Mouse (Mus musculus): ENCODE measurements around the gene A130010J15Rik. TPM values are rescaled to one million over a fixed set of nuclear protein-coding genes. Genes with fewer than 3 reads are reported as not detected.
A peak's percentile ranks its signal among the peaks of the same experiment; 100 is the strongest.

Gene A130010J15Rik
- polyA plus RNA-seq, 1 experiment from 2014 or later, result 14.3 TPM

- 46% methylated on average over 2 of the region's 2 CpGs for WGBS
- Histone ChIP-seq H3K27me3 (replicated peaks) (no peaks in the 10 kb centered on the region), H3K4me2 (replicated peaks) (no peak overlapping the region), H3K36me3 (no peaks in the 10 kb centered on the region), H3K4me1 (replicated peaks) (no peaks in the 10 kb centered on the region), H3K4me3 (replicated peaks) (no peak overlapping the region), H3K9me3 (no peaks in the 10 kb centered on the region), H3K27ac (no peak overlapping the region), H3K9ac (no peak overlapping the region)
- ATAC-seq, result peak; percentile 62; the same call in 1 of the 2 replicates
These were observed 40.3 kb downstream of the A130010J15Rik start for GRCm38 (mm10) chr1:193208178-193208577.

- Histone ChIP-seq H3K4me2 (replicated peaks) (no peak overlapping the region), H3K27me3 (replicated peaks) (no peaks in the 10 kb centered on the region), H3K9me3 (no peaks in the 10 kb centered on the region), H3K36me3 (no peaks in the 10 kb centered on the region), H3K27ac (no peak overlapping the region), H3K4me1 (replicated peaks) (no peaks in the 10 kb centered on the region), H3K4me3 (replicated peaks) (no peak overlapping the region), H3K9ac (no peak overlapping the region)
- ATAC-seq, result no peak
- 68% methylated on average over 5 of the region's 5 CpGs for WGBS
These were observed 43.5 kb downstream of the A130010J15Rik start for GRCm38 (mm10) chr1:193211371-193211770.

GRCm38 (mm10) chr1:193214053-193214452 is 46.2 kb downstream of the A130010J15Rik start:
- no peak for ATAC-seq

GRCm38 (mm10) chr1:193216000-193216399 is 48.2 kb downstream of the A130010J15Rik start:
- Histone ChIP-seq H3K9me3 (no peaks in the 10 kb centered on the region), H3K9ac (no peak overlapping the region), H3K4me1 (replicated peaks) (no peaks in the 10 kb centered on the region), H3K27ac (no peak overlapping the region), H3K4me2 (replicated peaks) (no peak overlapping the region), H3K4me3 (replicated peaks) (no peak overlapping the region), H3K36me3 (no peaks in the 10 kb centered on the region), H3K27me3 (replicated peaks) (no peaks in the 10 kb centered on the region)
- WGBS, result 68% methylated on average over 3 of the region's 3 CpGs
- ATAC-seq, result no peak

More at GRCm38 (mm10) chr1:193214053-193214452, 46.2 kb downstream of the A130010J15Rik start:
- no peak overlapping the region for H3K27ac ChIP-seq
- H3K4me3 ChIP-seq (replicated peaks), result no peak overlapping the region
- H3K4me2 ChIP-seq (replicated peaks), result no peak overlapping the region
- no peaks in the 10 kb centered on the region for H3K9me3 ChIP-seq
- H3K36me3 ChIP-seq, result no peaks in the 10 kb centered on the region
- no peaks in the 10 kb centered on the region for H3K4me1 ChIP-seq (replicated peaks)
- no peaks in the 10 kb centered on the region for H3K27me3 ChIP-seq (replicated peaks)
- WGBS, result 75% methylated on average over 5 of the region's 5 CpGs
- no peak overlapping the region for H3K9ac ChIP-seq

GRCm38 (mm10) chr1:193220408-193220807 is 52.6 kb downstream of the A130010J15Rik start:
- no peak for ATAC-seq
- Histone ChIP-seq H3K9ac (no peak overlapping the region), H3K4me1 (replicated peaks) (no peaks in the 10 kb centered on the region), H3K27me3 (replicated peaks) (no peaks in the 10 kb centered on the region), H3K4me3 (replicated peaks) (no peak overlapping the region), H3K9me3 (no peaks in the 10 kb centered on the region), H3K27ac (no peak overlapping the region), H3K4me2 (replicated peaks) (no peak overlapping the region), H3K36me3 (no peaks in the 10 kb centered on the region)
- WGBS, result 63% methylated on average over 5 of the region's 5 CpGs

DNA sequence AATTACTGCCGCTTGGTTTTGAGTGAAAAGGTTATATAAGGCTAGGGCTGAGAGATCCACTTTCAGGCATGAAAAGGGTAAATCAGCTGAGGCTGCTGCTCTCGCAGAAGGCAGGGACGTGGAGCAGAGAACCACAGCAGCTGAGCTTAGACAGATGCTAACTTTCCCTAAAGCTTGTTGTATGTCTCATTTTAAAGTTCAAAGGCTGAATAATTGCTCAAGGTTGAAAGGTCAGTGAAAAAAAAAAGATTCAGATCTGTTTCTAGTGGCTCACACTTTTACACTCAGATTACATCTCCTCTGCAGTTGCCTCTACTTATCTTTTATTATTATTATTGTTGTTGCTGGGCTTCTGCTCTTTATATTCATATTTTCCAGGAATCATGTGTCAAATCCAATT is 57.7 kb downstream of the A130010J15Rik start:
- no peaks in the 10 kb centered on the region for H3K36me3 ChIP-seq
- H3K27me3 ChIP-seq (replicated peaks), result no peaks in the 10 kb centered on the region
- no peak overlapping the region for H3K27ac ChIP-seq
- 0 out of 2 replicates have a peak, but pooled peaks cover 3% of the 10 kb centered on the region for H3K4me1 ChIP-seq (replicated peaks)
- 49% methylated on average over 3 of the region's 3 CpGs for WGBS
- H3K4me3 ChIP-seq (replicated peaks), result no peak overlapping the region
- H3K9ac ChIP-seq, result no peak overlapping the region
- no peak overlapping the region for H3K4me2 ChIP-seq (replicated peaks)
- no peaks in the 10 kb centered on the region for H3K9me3 ChIP-seq
- ATAC-seq, result no peak

DNA sequence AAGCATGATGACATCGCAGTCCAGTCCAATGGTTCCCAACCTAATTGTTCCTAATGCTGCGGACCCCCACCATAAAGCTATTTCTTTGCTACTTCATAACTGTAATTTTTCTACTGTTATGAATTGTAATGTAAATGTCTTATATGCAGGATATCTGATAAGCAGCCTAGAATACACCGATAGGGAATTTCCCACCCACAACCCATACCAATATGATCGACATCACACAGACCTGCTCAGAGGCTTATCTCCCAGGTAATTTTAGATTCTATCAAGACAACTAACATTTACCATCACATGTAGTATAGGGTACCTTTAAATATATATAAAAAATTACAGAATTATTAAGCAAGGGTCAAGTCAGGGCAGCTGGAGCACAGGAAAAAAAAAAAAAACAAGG is 58.3 kb downstream of the A130010J15Rik start:
- 89% methylated on average over 4 of the region's 4 CpGs for WGBS
- Histone ChIP-seq H3K4me1 (replicated peaks) (0 out of 2 replicates have a peak, but pooled peaks cover 3% of the 10 kb centered on the region), H3K27ac (no peak overlapping the region), H3K27me3 (replicated peaks) (no peaks in the 10 kb centered on the region), H3K4me2 (replicated peaks) (no peak overlapping the region), H3K9ac (no peak overlapping the region), H3K4me3 (replicated peaks) (no peak overlapping the region), H3K9me3 (no peaks in the 10 kb centered on the region), H3K36me3 (no peaks in the 10 kb centered on the region)
- ATAC-seq, result no peak

DNA sequence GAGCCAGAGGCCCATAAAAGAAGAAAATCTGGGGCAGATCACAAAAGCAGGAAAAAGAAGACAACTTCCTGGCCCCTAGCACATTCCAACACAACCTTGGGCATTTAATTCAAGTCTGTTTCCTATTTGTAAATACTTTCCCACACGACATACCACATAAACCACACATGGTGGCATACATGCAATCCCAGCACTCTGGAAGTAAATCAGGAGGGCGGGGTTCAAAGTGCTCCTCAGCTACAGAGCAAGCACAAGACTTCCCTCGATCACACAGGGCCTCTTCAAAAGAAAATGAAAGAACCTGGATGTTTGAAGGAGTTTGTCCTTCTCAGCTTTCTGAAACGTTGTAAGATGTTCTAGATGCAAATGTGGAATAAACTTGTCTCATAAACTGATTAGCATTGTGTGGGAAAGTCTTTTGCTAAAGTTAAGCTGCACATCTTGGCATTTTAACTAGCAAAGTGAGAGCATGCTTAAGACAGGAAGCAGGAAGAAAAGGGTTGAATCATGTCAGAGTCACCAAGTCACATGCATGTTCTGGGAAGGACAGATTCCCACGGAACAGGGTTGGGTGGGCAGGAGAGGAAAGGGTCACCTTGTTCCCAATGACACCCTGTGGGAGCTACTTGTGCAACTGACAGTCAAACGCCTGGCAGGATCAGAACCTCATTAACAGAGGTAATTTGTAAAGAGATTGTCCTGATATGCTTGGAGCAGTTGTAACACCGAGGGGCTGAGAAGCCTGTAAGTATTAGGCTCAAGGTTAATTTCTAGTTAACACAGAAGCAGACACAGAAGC is 59.1 kb downstream of the A130010J15Rik start:
- Histone ChIP-seq H3K27me3 (replicated peaks) (no peaks in the 10 kb centered on the region), H3K4me3 (replicated peaks) (no peak overlapping the region), H3K9me3 (no peaks in the 10 kb centered on the region), H3K27ac (no peak overlapping the region), H3K36me3 (no peaks in the 10 kb centered on the region), H3K9ac (no peak overlapping the region), H3K4me1 (replicated peaks) (0 out of 2 replicates have a peak, but pooled peaks cover 3% of the 10 kb centered on the region), H3K4me2 (replicated peaks) (no peak overlapping the region)
- WGBS, result 40% methylated on average over 7 of the region's 7 CpGs
- ATAC-seq, result peak; percentile 51; the same call in 1 of the 2 replicates

Other genes with a start within 250 kb of the A130010J15Rik start
- 1.9 and 2.3 TPM in 2 replicates for gene Syt14, start 132.3 kb upstream of the A130010J15Rik start, polyA plus RNA-seq (2015; fragmentation: Nextera tagmentation; extraction: Ambion mirVana)
- gene Diexf, start 37.8 kb upstream of the A130010J15Rik start, polyA plus RNA-seq (2015; fragmentation: Nextera tagmentation; extraction: Ambion mirVana), result 7.5 and 9.7 TPM in 2 replicates
- 77.3 and 81.9 TPM in 2 replicates for gene Irf6, start 14.9 kb upstream of the A130010J15Rik start, polyA plus RNA-seq (2015; fragmentation: Nextera tagmentation; extraction: Ambion mirVana)
- 3.8 and 4.1 TPM in 2 replicates for gene Traf3ip3, start 33.7 kb downstream of the A130010J15Rik start, polyA plus RNA-seq (2015; fragmentation: Nextera tagmentation; extraction: Ambion mirVana)
- 3.9 and 4.4 TPM in 2 replicates for gene Lamb3, start 39.7 kb downstream of the A130010J15Rik start, polyA plus RNA-seq (2015; fragmentation: Nextera tagmentation; extraction: Ambion mirVana)
- 1.3 and 1.4 TPM in 2 replicates for gene Hsd11b1, start 96.0 kb downstream of the A130010J15Rik start, polyA plus RNA-seq (2015; fragmentation: Nextera tagmentation; extraction: Ambion mirVana)
- 21.9 and 23.7 TPM in 2 replicates for gene G0s2, start 105.2 kb downstream of the A130010J15Rik start, polyA plus RNA-seq (2015; fragmentation: Nextera tagmentation; extraction: Ambion mirVana)
- 5.2 and 6.8 TPM in 2 replicates for gene Camk1g, start 202.3 kb downstream of the A130010J15Rik start, polyA plus RNA-seq (2015; fragmentation: Nextera tagmentation; extraction: Ambion mirVana)